Mouse (Mus musculus): ENCODE measurements around the gene Aimp1. TPM values are rescaled to one million over a fixed set of nuclear protein-coding genes. Genes with fewer than 3 reads are reported as not detected.
A peak's percentile ranks its signal among the peaks of the same experiment; 100 is the strongest.

The Aimp1 gene
- polyA plus RNA-seq (2011; ENCODE audit: insufficient read length, low read depth, missing spikeins) = 117 and 127 TPM in 2 replicates

DNA sequence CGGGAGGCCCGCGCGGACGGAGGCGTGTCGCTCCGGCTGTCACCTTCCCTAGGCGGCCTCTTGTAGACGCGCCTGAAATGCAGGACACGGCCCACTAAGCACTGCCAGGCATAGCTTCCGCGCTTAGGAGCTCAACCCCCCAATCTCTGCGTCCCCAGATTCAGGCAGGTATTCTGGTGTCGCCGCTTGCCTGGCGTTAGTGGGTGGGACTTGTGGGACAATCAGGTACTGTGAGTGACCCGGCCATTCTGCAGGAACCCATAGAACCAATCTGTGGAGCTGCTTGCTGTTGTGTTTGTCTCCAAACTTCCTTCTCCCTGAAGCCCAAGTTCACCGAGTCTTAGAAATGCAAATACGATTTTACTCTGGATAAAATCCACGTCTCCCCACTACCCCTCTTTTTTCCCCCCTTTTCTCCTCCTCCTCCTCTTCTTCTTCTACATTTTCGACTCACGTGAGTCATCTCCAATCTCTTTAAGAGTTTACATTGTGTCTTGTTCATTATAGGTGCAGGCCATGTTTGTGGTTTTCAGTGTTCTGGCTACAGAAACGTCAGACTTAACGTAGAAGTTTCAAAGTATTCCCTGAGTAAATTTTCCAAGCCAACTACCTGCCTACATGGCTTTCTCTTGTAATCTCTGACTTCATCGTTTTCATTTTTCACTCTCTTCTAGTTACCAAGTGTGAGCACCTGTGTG, at the start of gene Aimp1:
Gene Aimp1, minus strand, starts transcription at position 140 of the 698 bp plus-strand sequence.
- Histone ChIP-seq H3K4me1 (ENCODE audit: control insufficient read depth, insufficient read depth, low read length) (peaks cover 3% of the 10 kb centered on the region; the same call in 1 of the 2 replicates), H3K27ac (ENCODE audit: insufficient read depth, low read length) (peak within 1 kb of the TSS; percentile 84), H3K4me3 (ENCODE audit: insufficient read depth, low read length) (peak within 1 kb of the TSS; percentile 78)
- TF ChIP-seq POLR2A (IDR thresholded peaks at IDR 0.05; ENCODE audit: low read depth, low read length) (peak; percentile 61; the same call in 1 of the 2 replicates), CTCF (IDR thresholded peaks at IDR 0.05; ENCODE audit: borderline replicate concordance, insufficient read depth, low read length) (no peak)

DNA sequence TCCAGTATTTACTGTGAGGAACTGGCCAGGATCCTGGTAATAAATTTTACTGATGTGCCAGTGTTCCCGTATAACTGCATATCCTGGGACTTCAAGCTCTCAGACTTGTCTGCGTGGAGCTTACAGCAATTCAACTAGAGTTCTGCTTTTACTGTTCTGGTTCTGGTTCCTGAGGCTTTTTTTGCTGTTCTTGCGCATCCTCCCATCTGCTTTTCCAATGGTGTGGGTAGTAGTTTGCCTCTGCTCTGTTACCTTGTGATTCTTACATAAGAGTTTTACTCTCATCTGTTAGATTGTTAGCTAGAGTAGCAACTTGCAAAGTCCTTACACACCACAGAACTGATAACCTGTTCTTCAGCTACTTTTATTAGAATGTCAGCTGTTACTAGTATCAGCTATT, 40.2 kb upstream of the Aimp1 start:
- no peak for TF ChIP-seq CTCF (IDR thresholded peaks at IDR 0.05; ENCODE audit: borderline replicate concordance, insufficient read depth, low read length)
- TF ChIP-seq POLR2A (IDR thresholded peaks at IDR 0.05; ENCODE audit: low read depth, low read length) = no peak
- no peak overlapping the region for H3K4me3 ChIP-seq (ENCODE audit: insufficient read depth, low read length)
- H3K27ac ChIP-seq (ENCODE audit: insufficient read depth, low read length) = no peak overlapping the region
- no peaks in the 10 kb centered on the region for H3K4me1 ChIP-seq (ENCODE audit: control insufficient read depth, insufficient read depth, low read length)

DNA sequence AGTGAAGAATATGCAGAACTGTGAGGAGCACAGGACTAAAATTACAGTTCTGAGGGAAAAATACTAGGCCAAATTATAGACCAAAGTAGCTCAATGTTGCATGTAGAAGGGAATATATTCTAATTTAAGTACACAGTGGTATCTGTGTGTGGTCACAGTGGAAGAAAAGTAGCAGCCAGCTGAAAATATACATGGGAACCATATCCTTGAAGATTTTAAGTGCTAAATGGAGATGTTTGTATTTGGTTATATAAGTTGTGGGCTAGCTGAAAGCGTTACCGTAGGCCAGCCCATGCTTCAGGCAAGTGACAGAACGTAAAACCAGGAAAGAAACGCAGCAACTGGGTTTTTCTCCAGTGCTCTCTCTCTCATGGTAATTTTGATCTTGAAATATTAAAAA, 33.1 kb upstream of the Aimp1 start:
- no peak overlapping the region for H3K27ac ChIP-seq (ENCODE audit: insufficient read depth, low read length)
- TF ChIP-seq POLR2A (IDR thresholded peaks at IDR 0.05; ENCODE audit: low read depth, low read length) = no peak
- TF ChIP-seq CTCF (IDR thresholded peaks at IDR 0.05; ENCODE audit: borderline replicate concordance, insufficient read depth, low read length) = no peak
- H3K4me1 ChIP-seq (ENCODE audit: control insufficient read depth, insufficient read depth, low read length) = no peaks in the 10 kb centered on the region
- no peak overlapping the region for H3K4me3 ChIP-seq (ENCODE audit: insufficient read depth, low read length)

DNA sequence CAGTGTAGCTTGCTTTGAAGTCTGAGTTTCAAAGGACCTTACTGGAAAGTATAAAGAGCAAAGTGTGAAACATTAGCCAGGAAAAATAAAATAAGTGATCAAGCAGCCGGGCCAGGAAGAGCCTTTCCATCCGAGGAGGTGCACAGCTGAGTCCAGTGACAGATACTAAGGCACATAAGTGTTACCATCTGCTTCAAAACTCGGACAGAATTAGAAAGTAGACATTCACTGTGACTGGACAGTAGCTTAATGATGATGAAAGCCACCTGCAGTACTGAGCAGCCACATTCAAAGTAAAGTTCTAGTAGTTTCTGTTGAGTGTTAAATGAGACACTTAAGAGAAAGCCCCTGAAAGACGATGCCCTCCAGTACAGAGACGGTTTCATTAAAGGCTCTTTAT, 29.7 kb upstream of the Aimp1 start:
- H3K4me1 ChIP-seq (ENCODE audit: control insufficient read depth, insufficient read depth, low read length) = no peaks in the 10 kb centered on the region
- no peak overlapping the region for H3K4me3 ChIP-seq (ENCODE audit: insufficient read depth, low read length)
- no peak for TF ChIP-seq CTCF (IDR thresholded peaks at IDR 0.05; ENCODE audit: borderline replicate concordance, insufficient read depth, low read length)
- no peak for TF ChIP-seq POLR2A (IDR thresholded peaks at IDR 0.05; ENCODE audit: low read depth, low read length)
- H3K27ac ChIP-seq (ENCODE audit: insufficient read depth, low read length) = no peak overlapping the region

DNA sequence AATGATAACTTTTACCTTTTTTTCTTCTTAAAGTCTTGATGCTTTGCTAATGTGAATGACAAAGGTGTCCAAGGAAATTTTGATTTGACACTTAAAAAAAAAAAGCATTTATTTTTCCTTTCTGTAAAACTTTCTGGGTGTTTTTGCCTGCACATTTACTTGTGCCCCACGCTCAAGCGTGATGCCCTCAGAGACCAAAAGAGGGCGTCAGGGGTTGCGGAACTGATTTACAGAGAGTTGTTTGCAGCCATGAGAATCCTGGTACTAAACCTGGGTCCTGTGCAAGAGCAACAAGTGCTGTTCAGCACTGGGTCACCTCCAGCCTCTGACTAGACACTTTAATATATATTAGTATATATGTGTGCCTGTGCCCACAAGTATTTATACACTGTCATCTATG, 22.8 kb upstream of the Aimp1 start:
- no peak for TF ChIP-seq CTCF (IDR thresholded peaks at IDR 0.05; ENCODE audit: borderline replicate concordance, insufficient read depth, low read length)
- TF ChIP-seq POLR2A (IDR thresholded peaks at IDR 0.05; ENCODE audit: low read depth, low read length) = no peak
- Histone ChIP-seq H3K4me1 (ENCODE audit: control insufficient read depth, insufficient read depth, low read length) (no peaks in the 10 kb centered on the region), H3K4me3 (ENCODE audit: insufficient read depth, low read length) (no peak overlapping the region), H3K27ac (ENCODE audit: insufficient read depth, low read length) (no peak overlapping the region)

DNA sequence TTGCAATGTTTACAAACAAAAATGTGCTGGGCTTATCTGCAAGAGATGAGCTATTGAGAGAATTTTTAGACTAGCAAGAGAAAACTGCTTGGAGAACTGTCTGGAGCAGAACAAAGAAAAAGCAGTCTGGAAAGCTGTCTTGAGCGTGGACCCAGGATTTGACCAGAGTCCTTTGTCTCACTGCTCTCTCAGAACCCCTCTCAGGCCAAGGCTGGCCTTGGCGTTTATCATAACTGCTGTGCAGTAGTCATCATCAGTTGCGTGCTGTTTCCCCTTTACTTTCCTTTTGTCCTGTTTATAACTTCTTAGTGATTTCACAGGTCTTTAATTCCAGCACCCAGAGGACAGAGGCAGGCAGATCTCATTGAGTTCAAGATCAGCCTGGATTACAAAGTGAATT, 20.0 kb upstream of the Aimp1 start:
- no peak overlapping the region for H3K27ac ChIP-seq (ENCODE audit: insufficient read depth, low read length)
- no peaks in the 10 kb centered on the region for H3K4me1 ChIP-seq (ENCODE audit: control insufficient read depth, insufficient read depth, low read length)
- no peak overlapping the region for H3K4me3 ChIP-seq (ENCODE audit: insufficient read depth, low read length)
- TF ChIP-seq CTCF (IDR thresholded peaks at IDR 0.05; ENCODE audit: borderline replicate concordance, insufficient read depth, low read length) (no peak), POLR2A (IDR thresholded peaks at IDR 0.05; ENCODE audit: low read depth, low read length) (no peak)

DNA sequence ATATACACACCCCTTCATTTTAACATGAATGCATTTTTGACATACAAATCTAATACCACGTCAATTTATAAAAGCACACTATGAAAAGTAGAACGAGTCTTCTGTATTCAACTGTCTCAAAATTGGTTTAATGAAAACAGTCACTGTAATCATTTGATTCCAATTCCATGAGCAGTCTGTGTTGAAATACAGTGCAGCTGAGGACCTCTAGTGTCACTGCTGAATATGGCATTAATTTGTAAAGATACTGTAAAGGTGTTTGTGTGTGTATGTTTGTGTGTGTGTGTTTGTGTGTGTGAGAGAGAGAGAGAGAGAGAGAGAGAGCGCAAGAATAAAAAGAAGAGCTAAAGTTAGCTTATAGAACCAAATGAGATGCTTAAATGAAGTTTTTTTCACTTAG, 17.2 kb upstream of the Aimp1 start:
- Histone ChIP-seq H3K27ac (ENCODE audit: insufficient read depth, low read length) (no peak overlapping the region), H3K4me3 (ENCODE audit: insufficient read depth, low read length) (no peak overlapping the region), H3K4me1 (ENCODE audit: control insufficient read depth, insufficient read depth, low read length) (no peaks in the 10 kb centered on the region)
- no peak for TF ChIP-seq CTCF (IDR thresholded peaks at IDR 0.05; ENCODE audit: borderline replicate concordance, insufficient read depth, low read length)
- no peak for TF ChIP-seq POLR2A (IDR thresholded peaks at IDR 0.05; ENCODE audit: low read depth, low read length)

DNA sequence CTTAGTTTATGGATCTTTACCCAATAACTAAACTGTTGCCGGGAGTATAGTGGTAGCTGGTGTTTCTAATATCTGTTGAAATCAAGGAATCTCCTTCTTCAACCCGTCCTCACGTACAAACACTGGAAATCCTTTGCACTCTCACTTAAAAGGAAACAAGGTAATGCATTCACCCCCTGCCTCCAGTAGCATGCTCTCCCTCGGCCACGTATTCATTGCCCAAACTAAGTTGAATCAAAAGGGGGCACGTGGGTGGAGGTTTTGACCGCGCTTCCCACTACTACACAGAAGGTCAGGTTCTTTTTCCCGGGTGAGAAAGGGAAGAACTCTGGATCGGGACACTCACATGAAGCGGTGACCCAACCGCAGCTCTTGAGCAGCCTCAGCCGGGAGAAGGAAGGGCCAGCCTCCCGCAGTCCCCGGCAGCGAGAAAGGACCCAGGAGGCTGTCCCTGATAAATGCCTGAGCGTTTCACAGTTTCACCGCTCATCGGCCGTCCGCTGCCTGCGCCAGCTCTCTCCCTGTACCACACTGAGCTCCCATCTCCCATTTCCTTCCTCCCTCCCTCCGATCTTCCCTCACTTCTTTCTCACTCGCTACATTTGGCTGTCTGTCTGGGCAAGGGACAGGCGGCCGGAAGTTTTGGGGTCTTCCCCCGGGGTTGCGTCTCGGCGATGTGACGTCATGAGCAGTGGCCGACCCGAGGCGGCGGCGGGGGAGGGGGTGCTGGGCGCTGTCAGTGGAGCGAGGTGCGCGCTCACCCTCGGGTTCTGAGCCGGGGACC, 531 bp downstream of the Aimp1 start, which contains the start of gene Tbck:
Gene Tbck, plus strand, starts transcription at position 698 of the 784 bp plus-strand sequence.
- Histone ChIP-seq H3K4me1 (ENCODE audit: control insufficient read depth, insufficient read depth, low read length) (peaks cover 3% of the 10 kb centered on the region; the same call in 1 of the 2 replicates), H3K4me3 (ENCODE audit: insufficient read depth, low read length) (peak within 1 kb of the TSS; percentile 78), H3K27ac (ENCODE audit: insufficient read depth, low read length) (peak within 1 kb of the TSS; percentile 84)
- TF ChIP-seq CTCF (IDR thresholded peaks at IDR 0.05; ENCODE audit: borderline replicate concordance, insufficient read depth, low read length) (no peak), POLR2A (IDR thresholded peaks at IDR 0.05; ENCODE audit: low read depth, low read length) (peak; percentile 82)

DNA sequence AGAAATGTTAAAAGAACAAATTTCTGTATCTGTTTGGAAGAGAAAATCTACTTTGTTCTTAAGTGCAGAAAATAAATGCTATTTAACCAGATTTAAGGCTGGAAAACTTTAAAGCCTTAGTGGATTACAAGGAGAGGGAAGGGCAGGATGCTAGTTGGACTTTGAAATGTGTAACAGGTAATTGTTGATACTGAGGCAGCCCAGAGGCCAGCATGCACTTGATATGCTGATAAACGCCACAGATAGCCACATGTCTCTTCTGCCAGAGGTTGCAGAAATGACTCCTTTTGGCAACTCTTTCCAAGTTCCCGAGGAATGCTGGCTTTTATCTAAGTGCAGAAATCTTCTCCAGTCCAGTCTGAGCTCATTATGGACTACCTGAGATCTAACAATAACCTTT, 6.7 kb downstream of the Aimp1 start:
- Histone ChIP-seq H3K27ac (ENCODE audit: insufficient read depth, low read length) (no peak overlapping the region), H3K4me1 (ENCODE audit: control insufficient read depth, insufficient read depth, low read length) (0 out of 2 replicates have a peak, but pooled peaks cover under 1% of the 10 kb centered on the region), H3K4me3 (ENCODE audit: insufficient read depth, low read length) (no peak overlapping the region)
- TF ChIP-seq CTCF (IDR thresholded peaks at IDR 0.05; ENCODE audit: borderline replicate concordance, insufficient read depth, low read length) (no peak), POLR2A (IDR thresholded peaks at IDR 0.05; ENCODE audit: low read depth, low read length) (no peak)

DNA sequence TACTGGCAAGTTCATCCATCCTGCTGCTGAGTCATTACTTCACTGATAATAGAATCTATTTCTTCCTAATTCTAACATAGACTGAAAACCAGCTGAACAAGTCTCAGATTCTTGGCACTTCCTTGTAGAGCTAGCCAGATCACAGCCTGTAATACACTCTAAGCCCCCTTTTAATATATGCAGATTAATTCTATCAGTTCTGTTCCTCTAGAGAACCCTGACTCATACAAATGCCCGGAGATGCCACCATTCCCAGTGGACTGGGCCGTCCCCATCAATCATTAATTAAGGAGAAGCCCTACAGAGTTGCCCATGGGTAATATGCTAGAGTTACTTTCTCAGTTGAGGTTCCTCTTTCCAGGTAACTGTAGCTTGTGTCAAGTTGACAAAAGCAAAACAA, 28.2 kb downstream of the Aimp1 start:
- TF ChIP-seq POLR2A (IDR thresholded peaks at IDR 0.05; ENCODE audit: low read depth, low read length) (no peak), CTCF (IDR thresholded peaks at IDR 0.05; ENCODE audit: borderline replicate concordance, insufficient read depth, low read length) (no peak)
- H3K4me1 ChIP-seq (ENCODE audit: control insufficient read depth, insufficient read depth, low read length) = no peaks in the 10 kb centered on the region
- no peak overlapping the region for H3K27ac ChIP-seq (ENCODE audit: insufficient read depth, low read length)
- H3K4me3 ChIP-seq (ENCODE audit: insufficient read depth, low read length) = no peak overlapping the region
